Mouse (Mus musculus) brain, embryonic 14.5 days (tissue): Measurements from ENCODE around the gene Zfp37.

Source experiments
- CTCF ChIP-seq: fragments of 200-500 bp; IDR thresholded peaks from 2 replicates; pipeline ENCODE4 v1.5.1; 2012; ENCODE audit warnings: inconsistent platforms, mild to moderate bottlenecking, moderate library complexity, borderline replicate concordance; ENCODE audit not compliant: insufficient read depth, insufficient read length; ENCODE audit errors: extremely low read depth
- POLR2A ChIP-seq: fragments of 200-500 bp; IDR thresholded peaks from 2 replicates; pipeline ENCODE4 v1.6.1; 2012; ENCODE audit warnings: mild to moderate bottlenecking, inconsistent platforms, borderline replicate concordance; ENCODE audit not compliant: poor library complexity, insufficient read depth, insufficient read length, severe bottlenecking; ENCODE audit errors: extremely low read depth

GRCm38 (mm10) chr4:62248328-62248727 is 17.5 kb upstream of the Zfp37 start:
- TF ChIP-seq CTCF (no peak), POLR2A (no peak)
